Mouse (Mus musculus) erythroid progenitor cell, adult 5-6 weeks (primary cell): ENCODE measurements around the gene Rgs9. TPM values are rescaled to one million over a fixed set of nuclear protein-coding genes. Genes with fewer than 3 reads are reported as not detected.
A peak's percentile ranks its signal among the peaks of the same experiment; 100 is the strongest.
"Not testable (repeated sequence)": the region's sequence is repeated elsewhere in the genome, so short reads cannot be mapped to it uniquely, and the experiment has no call there.

ENCODE experiments used
- ATAC-seq: replicated peaks from 2 replicates; pipeline ENCODE4 v1.8.0; 2016; ENCODE audit warnings: moderate number of reproducible peaks, mild to moderate bottlenecking, moderate TSS enrichment, inconsistent platforms; ENCODE audit not compliant: poor library complexity, low FRiP score, severe bottlenecking
- total RNA-seq, 2 experiments: library from RNA; stranded (forward) in 1 of 2; stranded (reverse) in 1 of 2; fragments of 150-400 nt in 1 of 2; fragments of 186-747, 209-891 nt in 1 of 2; gene quantifications; 2 replicates each; pipeline versions ENCODE4 v1.2.3 to v1.2.4; 2015 to 2017; ENCODE audit warnings: low replicate concordance in 2 of 2

Rgs9 gene
- total RNA-seq, 2 experiments from 2014 or later = not detected

GRCm38 (mm10) chr11:109311885-109312605 is 14.1 kb upstream of the Rgs9 start:
- ATAC-seq = peak; percentile 67

GRCm38 (mm10) chr11:109305680-109306079 is 7.8 kb upstream of the Rgs9 start:
- no peak for ATAC-seq

- no peak for ATAC-seq
Measured at GRCm38 (mm10) chr11:109302338-109302737, 4.4 kb upstream of the Rgs9 start.

GRCm38 (mm10) chr11:109297031-109297430 is 898 bp downstream of the Rgs9 start:
- no peak for ATAC-seq

DNA sequence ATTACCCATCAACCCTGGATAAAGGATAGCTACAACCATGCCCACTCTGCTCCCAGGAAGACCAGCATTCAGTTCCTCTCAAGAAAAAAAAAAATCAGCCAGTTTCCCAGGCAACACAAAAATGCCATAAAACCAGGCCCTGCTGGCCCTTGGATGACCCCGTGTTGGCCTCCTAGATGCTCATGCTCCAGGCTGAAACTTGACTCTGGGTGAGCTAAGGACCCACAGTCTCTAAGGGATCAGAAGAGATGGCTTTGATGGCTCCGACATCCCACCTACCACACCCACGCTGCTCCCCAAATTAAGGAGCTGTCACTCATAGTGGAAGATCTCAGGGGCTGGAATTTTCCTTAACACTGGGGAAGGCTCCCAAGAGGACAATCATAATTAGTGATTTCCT is 5.9 kb downstream of the Rgs9 start:
- no peak for ATAC-seq

- ATAC-seq = not testable (repeated sequence)
Measured at GRCm38 (mm10) chr11:109289378-109289777, 8.6 kb downstream of the Rgs9 start.

DNA sequence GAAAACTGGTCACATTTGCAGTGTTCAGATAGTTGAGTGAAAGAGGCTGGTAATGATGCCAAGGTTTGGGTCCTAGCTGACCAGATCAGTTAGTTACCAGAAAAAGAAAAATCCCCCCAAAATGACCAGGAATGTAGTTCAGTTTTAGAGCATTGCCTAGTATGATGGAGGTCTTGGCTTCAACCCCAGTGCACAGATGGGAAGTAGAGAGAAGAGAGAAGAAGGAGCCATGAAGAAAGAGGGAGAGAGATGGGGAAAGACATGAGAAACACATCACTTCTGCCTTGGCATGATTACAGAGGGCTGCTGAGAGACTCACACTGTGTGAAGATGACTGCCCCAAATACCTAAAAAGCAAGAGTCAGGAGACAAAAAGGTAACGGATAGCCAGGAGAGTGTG is 13.1 kb downstream of the Rgs9 start:
- ATAC-seq = no peak

DNA sequence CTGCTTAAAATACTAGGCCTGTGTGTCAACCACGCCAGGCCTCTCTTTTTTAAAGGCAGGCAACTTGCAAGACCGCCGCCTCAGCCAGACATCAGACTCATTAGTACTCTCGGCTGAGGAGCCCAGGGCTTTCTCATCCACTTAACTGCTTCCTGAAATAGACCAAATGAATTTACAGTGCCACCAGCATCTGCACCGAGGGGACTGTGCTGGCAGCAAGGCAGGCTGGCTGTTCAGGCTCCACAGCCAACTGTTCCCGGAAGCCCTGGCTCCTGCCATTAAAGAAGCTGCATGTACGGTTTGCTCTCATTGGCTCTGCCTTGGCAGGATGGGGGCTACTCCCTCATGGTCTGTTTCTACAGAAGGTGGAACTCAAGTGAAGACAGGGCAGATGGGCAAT is 19.7 kb downstream of the Rgs9 start:
- ATAC-seq = no peak

GRCm38 (mm10) chr11:109271399-109271798 is 26.5 kb downstream of the Rgs9 start:
- no peak for ATAC-seq

- no peak for ATAC-seq
Measured at GRCm38 (mm10) chr11:109270366-109270765, 27.6 kb downstream of the Rgs9 start.

DNA sequence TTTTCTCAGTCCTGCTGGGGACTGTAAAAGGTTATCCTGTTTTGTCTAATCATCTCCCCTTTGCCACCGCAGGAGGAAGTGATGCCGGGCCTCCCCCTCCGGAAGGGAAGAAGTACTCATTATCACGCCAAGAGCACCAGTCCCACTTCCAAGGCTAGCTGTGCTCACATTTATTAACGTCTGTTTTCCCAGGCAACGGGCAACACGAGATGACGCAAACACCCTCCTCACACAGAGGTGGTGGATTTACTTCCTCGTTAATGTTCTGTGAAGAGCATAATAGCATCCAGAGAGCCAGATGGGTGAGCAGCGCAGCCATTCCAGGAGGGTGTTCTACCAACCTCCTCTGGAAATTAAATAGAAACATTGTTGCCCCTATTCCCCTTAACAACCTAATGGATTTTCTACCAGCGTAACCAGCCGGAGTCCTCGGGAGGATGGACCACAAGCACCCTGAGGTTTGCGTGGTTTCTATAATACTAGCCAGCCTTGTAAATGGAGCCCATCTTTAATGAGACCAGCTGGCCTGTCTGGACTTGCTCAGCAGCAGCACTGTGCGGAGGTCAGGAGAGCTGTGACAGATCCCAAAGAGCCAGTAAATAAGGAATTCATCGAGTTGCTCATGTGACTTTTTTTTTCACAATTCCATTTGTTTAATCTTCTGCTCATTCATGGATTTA is 28.1 kb downstream of the Rgs9 start:
- no peak for ATAC-seq

- no peak for ATAC-seq
Measured at GRCm38 (mm10) chr11:109269283-109269661, 28.7 kb downstream of the Rgs9 start.

GRCm38 (mm10) chr11:109266161-109266910 is 31.6 kb downstream of the Rgs9 start:
- no peak for ATAC-seq

GRCm38 (mm10) chr11:109264159-109264768 is 33.7 kb downstream of the Rgs9 start:
- no peak for ATAC-seq

DNA sequence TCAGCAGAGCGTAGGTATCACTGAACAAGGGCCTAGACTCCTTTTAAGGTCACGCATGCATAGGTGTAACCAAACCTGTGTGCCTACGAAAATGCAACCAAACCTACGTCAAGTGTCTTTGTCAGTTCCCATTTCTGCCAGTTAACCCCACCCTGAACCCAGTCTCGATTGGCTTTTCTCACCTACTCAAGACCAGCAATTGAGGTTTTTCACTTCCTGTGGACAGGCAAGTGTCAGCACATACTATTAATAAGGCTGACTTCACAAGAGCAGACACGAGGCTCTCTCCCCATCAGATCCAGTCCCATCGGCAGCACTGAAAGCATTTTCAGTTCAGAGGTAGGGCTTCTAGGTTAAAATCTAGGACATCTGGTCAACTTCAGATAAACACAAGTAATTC is 37.4 kb downstream of the Rgs9 start:
- no peak for ATAC-seq

DNA sequence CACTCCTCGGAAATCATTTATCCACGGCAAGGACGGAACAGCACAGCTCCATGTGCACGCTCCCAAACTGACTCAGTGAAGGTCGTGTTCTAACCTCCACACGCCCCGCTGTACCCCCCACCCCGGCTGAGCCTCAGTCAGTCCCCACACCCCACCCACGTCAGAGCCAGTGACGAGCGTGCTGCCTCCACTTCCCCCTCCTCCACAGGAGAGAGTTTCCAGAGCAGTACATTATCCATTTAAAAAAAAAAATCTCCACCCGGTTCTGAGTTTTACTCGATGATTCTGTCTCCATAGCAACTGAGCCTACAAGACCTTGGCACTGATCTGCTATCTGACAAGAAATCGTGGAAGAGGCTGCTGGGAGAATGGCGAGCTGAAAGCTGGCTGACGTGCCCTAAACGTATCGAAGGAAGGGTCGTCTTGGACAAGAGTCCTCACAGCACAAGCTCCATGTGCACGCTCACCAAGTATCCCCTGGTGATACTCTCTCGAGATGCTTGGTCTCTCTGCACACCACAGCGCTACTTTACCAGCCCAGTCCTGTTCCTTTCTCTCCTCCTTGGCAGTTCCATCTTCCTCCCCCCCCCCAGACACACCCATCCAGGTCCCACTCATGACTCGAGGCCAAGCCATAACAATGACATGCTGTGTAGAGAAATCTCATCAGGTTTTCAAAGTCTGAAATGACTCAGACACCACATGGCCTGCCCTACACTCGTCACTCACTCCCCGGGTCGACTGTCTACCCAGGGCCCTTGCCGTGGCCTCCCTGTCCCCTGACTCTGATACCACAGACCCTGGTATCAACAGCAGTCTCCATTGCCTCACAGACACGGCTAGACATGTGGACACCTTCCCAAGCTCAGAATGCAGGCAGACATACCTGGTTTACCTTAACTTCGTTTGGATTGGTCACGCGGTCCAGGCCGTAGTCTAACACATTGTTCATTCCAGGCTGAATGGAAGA is 38.7 kb downstream of the Rgs9 start:
- no peak for ATAC-seq

DNA sequence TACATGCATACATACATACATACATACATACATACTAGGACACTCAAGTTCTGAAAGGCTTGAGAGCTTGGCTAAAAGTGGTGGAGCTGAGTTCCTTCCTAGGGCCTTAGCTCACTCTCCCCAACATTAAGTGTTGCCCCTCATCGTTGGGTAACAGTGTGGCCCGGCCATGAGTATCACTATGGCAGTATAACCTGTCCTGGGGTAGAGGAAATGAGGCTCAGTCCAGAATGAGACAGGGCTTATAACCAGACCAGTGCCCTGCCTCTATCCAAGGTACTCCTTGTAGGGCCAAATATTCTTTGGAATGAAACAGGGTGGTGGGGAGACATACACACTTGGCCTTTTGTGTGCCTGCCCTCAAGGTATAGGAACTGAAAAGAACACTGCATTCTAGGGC is 40.1 kb downstream of the Rgs9 start:
- no peak for ATAC-seq

DNA sequence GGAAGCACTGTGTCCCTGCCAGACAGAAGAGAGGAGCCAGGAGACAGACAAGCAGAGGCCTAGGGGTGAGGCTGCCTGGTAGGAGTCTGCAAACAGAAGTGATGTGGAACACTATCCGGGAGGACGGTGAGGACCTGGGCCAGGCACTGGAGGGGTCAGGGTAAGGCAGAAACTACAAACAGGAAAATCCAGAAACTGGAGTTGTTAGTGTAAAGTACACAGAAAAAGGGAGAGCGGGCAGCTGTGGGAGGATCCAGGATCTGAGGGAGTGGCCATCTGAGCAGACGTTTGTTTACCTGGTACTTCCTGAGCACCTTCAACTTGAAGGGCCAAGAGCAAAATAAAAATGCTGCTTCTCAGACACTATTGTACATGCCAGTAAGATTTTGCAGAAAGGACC is 42.9 kb downstream of the Rgs9 start:
- no peak for ATAC-seq

DNA sequence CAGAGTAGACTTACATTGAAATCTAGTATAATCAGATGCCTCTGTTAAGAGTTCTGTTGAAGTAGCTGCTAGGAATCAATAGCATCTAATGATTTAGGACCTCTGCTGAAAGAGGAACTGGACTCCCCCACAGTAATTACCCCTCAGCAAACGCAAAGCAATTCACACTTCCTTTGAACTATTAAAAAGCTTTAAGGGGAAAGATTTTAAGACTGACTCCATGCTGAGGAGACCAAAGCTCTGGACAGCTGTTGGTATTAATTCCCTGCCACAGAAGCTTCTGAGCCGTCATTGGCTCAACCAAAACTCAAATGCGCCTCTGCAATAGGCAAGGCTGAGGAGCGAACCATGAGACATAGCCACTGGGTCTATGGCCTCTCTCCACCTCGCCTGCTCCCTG is 45.4 kb downstream of the Rgs9 start:
- ATAC-seq = no peak
